Mouse (Mus musculus): ENCODE data around the gene Olfr1394. TPM values are rescaled to one million over a fixed set of nuclear protein-coding genes. Genes with fewer than 3 reads are reported as not detected.

Gene Olfr1394
- total RNA-seq, 1 experiment: not detected

DNA sequence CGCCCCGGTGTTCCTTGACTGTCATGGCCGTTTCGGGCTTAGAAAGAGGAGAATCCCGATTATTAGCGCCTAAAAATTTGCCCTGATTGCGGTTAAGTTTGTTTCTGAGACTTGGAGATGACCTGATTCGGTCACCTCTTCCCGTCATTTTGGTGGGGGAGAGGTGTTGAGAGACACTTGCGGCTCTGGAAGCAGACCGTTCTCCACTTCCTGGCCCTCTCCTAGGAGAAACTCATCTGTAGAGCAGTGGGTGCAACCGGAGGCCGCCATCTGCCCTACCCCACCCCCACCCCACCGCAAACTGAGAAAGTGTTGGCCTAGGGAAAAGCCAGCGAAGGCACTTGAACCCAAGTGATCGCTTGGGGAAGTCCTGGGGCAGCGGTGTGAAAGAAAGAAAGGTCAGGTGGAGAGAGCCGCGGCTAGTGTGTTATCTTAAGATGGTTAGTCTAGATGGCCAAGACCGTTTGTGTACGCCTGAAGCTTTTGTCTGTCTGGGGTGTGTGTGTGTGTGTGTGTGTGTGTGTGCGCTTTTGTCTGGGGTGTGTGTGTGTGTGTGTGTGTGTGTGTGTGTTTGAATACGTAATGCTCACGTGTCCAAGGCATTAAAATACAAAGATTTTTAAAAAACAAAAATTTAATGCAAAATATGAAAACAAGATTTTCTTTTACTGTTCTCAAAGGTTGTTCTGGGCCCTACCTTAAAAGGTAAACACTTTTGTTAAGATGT, 49.8 kb downstream of the Olfr1394 start:
- H3K9ac ChIP-seq (ENCODE audit: insufficient read depth, low read depth, low read length, poor library complexity, severe bottlenecking): peak overlapping the region; percentile 91

DNA sequence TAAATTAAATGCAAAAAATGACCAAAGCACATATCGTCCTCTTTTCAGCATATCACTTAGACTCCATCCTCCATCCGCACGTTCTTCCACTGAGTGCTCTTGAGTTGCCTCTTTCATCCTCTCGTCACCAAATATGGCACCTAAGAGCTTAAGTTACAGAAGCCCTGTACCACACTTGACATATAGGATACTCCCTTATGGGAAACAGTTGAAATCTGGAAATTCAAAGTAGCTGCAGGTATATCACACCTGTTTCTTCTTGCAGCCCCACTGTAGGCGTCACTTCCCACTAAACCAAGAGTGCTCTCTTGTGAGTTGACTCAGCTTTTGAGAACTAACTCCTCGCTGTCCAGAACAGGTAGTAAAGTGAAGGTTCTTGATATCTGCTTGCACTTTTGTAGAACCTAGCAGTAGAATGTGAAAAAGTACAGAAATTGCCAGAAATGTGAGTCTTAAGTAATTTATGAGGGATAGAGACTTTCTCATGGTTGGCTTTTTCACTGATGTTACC, 51.0 kb downstream of the Olfr1394 start:
- no peak for TF ChIP-seq HCFC1 (IDR thresholded peaks at IDR 0.05; ENCODE audit: borderline replicate concordance, insufficient read depth, low read length)
- TF ChIP-seq CHD2 (IDR thresholded peaks at IDR 0.05; ENCODE audit: low read depth, low read length): no peak
- no peak for TF ChIP-seq ZNF384 (IDR thresholded peaks at IDR 0.05; ENCODE audit: low read depth, low read length)
- TF ChIP-seq ZC3H11A (IDR thresholded peaks at IDR 0.05; ENCODE audit: borderline replicate concordance, low read depth, low read length): no peak
- TF ChIP-seq MAFK (IDR thresholded peaks at IDR 0.05; ENCODE audit: insufficient read depth, low read depth, low read length): no peak
- H3K4me3 ChIP-seq (ENCODE audit: insufficient read depth in 1 of 2, low read depth in 1 of 2, low read length in 2 of 2, poor library complexity in 1 of 2, severe bottlenecking in 1 of 2): no peak overlapping the region
- in situ Hi-C loops (cut with MboI; ENCODE audit: low sequenced_read_pairs in 2 of 2, unreplicated experiment in 2 of 2): no loop called here

More for the DNA sequence above, 49.8 kb downstream of the Olfr1394 start:
- in situ Hi-C loops (cut with MboI; ENCODE audit: low sequenced_read_pairs in 2 of 2, unreplicated experiment in 2 of 2): no loop called here
- no peak for TF ChIP-seq ZNF384 (IDR thresholded peaks at IDR 0.05; ENCODE audit: low read depth, low read length)
- TF ChIP-seq CHD2 (IDR thresholded peaks at IDR 0.05; ENCODE audit: low read depth, low read length): no peak
- TF ChIP-seq ZC3H11A (IDR thresholded peaks at IDR 0.05; ENCODE audit: borderline replicate concordance, low read depth, low read length): no peak
- TF ChIP-seq MAFK (IDR thresholded peaks at IDR 0.05; ENCODE audit: insufficient read depth, low read depth, low read length): no peak
- no peak; the same call in 1 of the 2 replicates for TF ChIP-seq HCFC1 (IDR thresholded peaks at IDR 0.05; ENCODE audit: borderline replicate concordance, insufficient read depth, low read length)
- H3K4me1 ChIP-seq (ENCODE audit: control insufficient read depth in 2 of 2, insufficient read depth in 2 of 2, low read length in 2 of 2, poor library complexity in 1 of 2): peaks cover 0 to 3% of the 10 kb centered on the region in 2 experiments; a peak in 2 of 4 replicates
- no peaks in the 10 kb centered on the region for H3K9me3 ChIP-seq (ENCODE audit: control insufficient read depth, insufficient read depth, low read depth, low read length)
- H3K4me3 ChIP-seq (ENCODE audit: insufficient read depth in 1 of 2, low read depth in 1 of 2, low read length in 2 of 2, poor library complexity in 1 of 2, severe bottlenecking in 1 of 2): peak overlapping the region; percentile 78 to 93
- H3K27ac ChIP-seq (ENCODE audit: insufficient read depth, low read depth, low read length, poor library complexity, severe bottlenecking): peak overlapping the region; percentile 94
- DNase-seq (ENCODE audit: low read depth, low spot score): peak; percentile 51
- H3K36me3 ChIP-seq (ENCODE audit: control insufficient read depth, insufficient read depth, low read length, poor library complexity, severe bottlenecking): no peaks in the 10 kb centered on the region

DNA sequence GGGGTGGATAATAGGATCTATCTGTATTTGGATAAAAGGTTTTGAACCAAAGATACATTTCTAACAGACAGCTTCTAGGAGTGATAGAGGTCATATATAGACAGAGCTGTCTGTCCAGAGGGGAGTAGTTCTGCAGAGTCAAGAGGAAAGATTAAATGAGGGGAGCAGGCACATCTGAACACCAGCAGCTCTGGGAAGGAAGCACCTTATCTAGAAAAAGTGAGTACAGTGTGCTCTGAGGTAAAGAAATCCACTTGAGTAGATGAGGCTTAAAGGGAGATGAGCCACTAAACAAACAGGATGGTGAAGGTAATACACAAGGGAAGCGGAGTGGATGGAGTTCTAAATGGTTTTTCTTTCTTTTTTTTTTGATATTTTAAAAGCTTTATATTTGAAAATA, 53.3 kb downstream of the Olfr1394 start:
- in situ Hi-C loops (cut with MboI; ENCODE audit: low sequenced_read_pairs in 2 of 2, unreplicated experiment in 2 of 2): no loop called here
- no peak for TF ChIP-seq ZC3H11A (IDR thresholded peaks at IDR 0.05; ENCODE audit: borderline replicate concordance, low read depth, low read length)
- no peak for TF ChIP-seq HCFC1 (IDR thresholded peaks at IDR 0.05; ENCODE audit: borderline replicate concordance, insufficient read depth, low read length)
- no peak for TF ChIP-seq CHD2 (IDR thresholded peaks at IDR 0.05; ENCODE audit: low read depth, low read length)
- no peak for TF ChIP-seq MAFK (IDR thresholded peaks at IDR 0.05; ENCODE audit: insufficient read depth, low read depth, low read length)
- no peak for TF ChIP-seq ZNF384 (IDR thresholded peaks at IDR 0.05; ENCODE audit: low read depth, low read length)
- no peak overlapping the region for H3K4me3 ChIP-seq (ENCODE audit: insufficient read depth in 1 of 2, low read depth in 1 of 2, low read length in 2 of 2, poor library complexity in 1 of 2, severe bottlenecking in 1 of 2)
- no peak overlapping the region for H3K27ac ChIP-seq (ENCODE audit: insufficient read depth, low read depth, low read length, poor library complexity, severe bottlenecking)
- no peaks in the 10 kb centered on the region for H3K36me3 ChIP-seq (ENCODE audit: control insufficient read depth, insufficient read depth, low read length, poor library complexity, severe bottlenecking)
- H3K9ac ChIP-seq (ENCODE audit: insufficient read depth, low read depth, low read length, poor library complexity, severe bottlenecking): no peak overlapping the region
- H3K9me3 ChIP-seq (ENCODE audit: control insufficient read depth, insufficient read depth, low read depth, low read length): no peaks in the 10 kb centered on the region
- H3K4me1 ChIP-seq (ENCODE audit: control insufficient read depth in 2 of 2, insufficient read depth in 2 of 2, low read length in 2 of 2, poor library complexity in 1 of 2): peaks cover 0 to 3% of the 10 kb centered on the region in 2 experiments; a peak in 2 of 4 replicates
- DNase-seq (ENCODE audit: low read depth, low spot score): no peak

More for the DNA sequence above, 51.0 kb downstream of the Olfr1394 start:
- Histone ChIP-seq H3K4me1 (ENCODE audit: control insufficient read depth in 2 of 2, insufficient read depth in 2 of 2, low read length in 2 of 2, poor library complexity in 1 of 2) (peaks cover 0 to 3% of the 10 kb centered on the region in 2 experiments; a peak in 2 of 4 replicates), H3K36me3 (ENCODE audit: control insufficient read depth, insufficient read depth, low read length, poor library complexity, severe bottlenecking) (no peaks in the 10 kb centered on the region), H3K9me3 (ENCODE audit: control insufficient read depth, insufficient read depth, low read depth, low read length) (no peaks in the 10 kb centered on the region), H3K9ac (ENCODE audit: insufficient read depth, low read depth, low read length, poor library complexity, severe bottlenecking) (no peak overlapping the region), H3K27ac (ENCODE audit: insufficient read depth, low read depth, low read length, poor library complexity, severe bottlenecking) (no peak overlapping the region)
- no peak for DNase-seq (ENCODE audit: low read depth, low spot score)

Other genes starting within 250 kb of the Olfr1394 start
- gene Psme2b, start 208.2 kb upstream of the Olfr1394 start, total RNA-seq (2012; rRNA removed): 2.0 and 2.1 TPM in 2 replicates
- gene Olfr56, start 175.5 kb upstream of the Olfr1394 start, total RNA-seq (2012; rRNA removed): not detected in 2 replicates
- gene 9930111J21Rik1, start 175.0 kb upstream of the Olfr1394 start, total RNA-seq (2012; rRNA removed): 0.36 and 0.37 TPM in 2 replicates
- not detected in 2 replicates for gene Gm12185, start 162.2 kb upstream of the Olfr1394 start, total RNA-seq (2012; rRNA removed)
- gene Tgtp1, start 160.2 kb upstream of the Olfr1394 start, total RNA-seq (2012; rRNA removed): 0.76 and 0.85 TPM in 2 replicates
- gene 9930111J21Rik2, start 103.1 kb upstream of the Olfr1394 start, total RNA-seq (2012; rRNA removed): 0.53 and 0.54 TPM in 2 replicates
- not detected in 2 replicates for gene Tgtp2, start 90.2 kb upstream of the Olfr1394 start, total RNA-seq (2012; rRNA removed)
- gene Ifi47, start 77.8 kb upstream of the Olfr1394 start, total RNA-seq (2012; rRNA removed): 0.22 TPM in 1 of 2 replicates, not detected in the other
- gene Olfr1396, start 39.5 kb upstream of the Olfr1394 start, total RNA-seq (2012; rRNA removed): not detected in 2 replicates
- not detected in 2 replicates for gene Olfr1395, start 12.1 kb upstream of the Olfr1394 start, total RNA-seq (2012; rRNA removed)
- 0.09 and 0.48 TPM in 2 replicates for gene Btnl9, start 32.8 kb downstream of the Olfr1394 start, total RNA-seq (2012; rRNA removed)
- 25.2 and 28.7 TPM in 2 replicates for gene Zfp62, start 48.9 kb downstream of the Olfr1394 start, total RNA-seq (2012; rRNA removed)
- gene Mgat1, start 89.8 kb downstream of the Olfr1394 start, total RNA-seq (2012; rRNA removed): 43.1 and 54.2 TPM in 2 replicates
- gene Olfr1393, start 123.9 kb downstream of the Olfr1394 start, total RNA-seq (2012; rRNA removed): not detected in 2 replicates
- not detected in 2 replicates for gene Olfr1392, start 130.9 kb downstream of the Olfr1394 start, total RNA-seq (2012; rRNA removed)
- not detected in 2 replicates for gene Olfr10, start 150.4 kb downstream of the Olfr1394 start, total RNA-seq (2012; rRNA removed)
- not detected in 2 replicates for gene Olfr1391, start 168.4 kb downstream of the Olfr1394 start, total RNA-seq (2012; rRNA removed)
- gene Olfr1390, start 180.8 kb downstream of the Olfr1394 start, total RNA-seq (2012; rRNA removed): not detected in 2 replicates

Measured in ES-E14 (cell line).